In the genomic region with DNA sequence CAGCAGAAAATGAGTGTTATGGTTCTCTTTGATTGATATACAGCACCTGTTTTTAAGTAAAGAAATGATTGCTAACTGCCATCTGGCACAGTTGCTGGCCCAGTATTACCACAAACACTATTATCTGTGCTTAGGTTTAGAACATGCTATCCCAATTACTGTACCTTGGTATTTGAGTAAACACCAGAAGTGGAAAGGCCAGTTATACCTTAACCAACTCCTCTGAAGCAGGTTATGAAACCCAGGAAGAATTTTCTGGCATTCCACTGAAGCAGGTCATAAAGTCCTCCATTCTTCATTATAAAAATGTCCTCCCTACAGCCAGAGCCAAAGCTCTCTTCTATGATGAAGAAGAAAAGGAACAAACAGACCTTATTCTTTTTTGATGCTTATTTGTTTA, we compare ENCODE assay signal across 13 mouse cellular contexts.
"Had no signal": no experiment of that assay in that cellular context is flagged by ENCODE, and none has a peak within 500 bp of the region (broad histone marks: within the 10 kb centered on the region; RNA-seq: fewer than 3 reads in every experiment).

No protein-coding gene starts in this region.

- H3K9ac ChIP-seq: liver, embryonic 12.5 days; midbrain, embryonic 15.5 days; neural tube, embryonic 12.5 days had no signal

- H3K36me3 ChIP-seq: liver, embryonic 12.5 days; midbrain, embryonic 15.5 days; neural tube, embryonic 12.5 days had no signal

- H3K4me3 ChIP-seq: liver, embryonic 12.5 days; megakaryocyte, embryonic 14.5 days; midbrain, embryonic 15.5 days; neural tube, embryonic 12.5 days had no signal

- ATAC-seq: hindbrain, postnatal 0 days; liver, embryonic 12.5 days; midbrain, embryonic 15.5 days had no signal

- H3K27ac ChIP-seq: hindbrain, postnatal 0 days; liver, embryonic 12.5 days; macrophage; midbrain, embryonic 15.5 days; neural tube, embryonic 12.5 days; stomach, postnatal 0 days had no signal

- H3K27me3 ChIP-seq: liver, embryonic 12.5 days; megakaryocyte, embryonic 14.5 days; midbrain, embryonic 15.5 days; neural tube, embryonic 12.5 days had no signal

- DNase-seq: kidney, postnatal 10 days; kidney, postnatal 4 days; left cerebral cortex, postnatal 4 days; thymus, adult 18-20 months; thymus, postnatal 14 days had no signal

- H3K4me2 ChIP-seq: liver, embryonic 12.5 days; midbrain, embryonic 11.5 days; midbrain, embryonic 15.5 days; neural tube, embryonic 12.5 days had no signal

- H3K9me3 ChIP-seq: liver, embryonic 12.5 days; megakaryocyte, embryonic 14.5 days; midbrain, embryonic 15.5 days; neural tube, embryonic 12.5 days had no signal

- H3K4me1 ChIP-seq: liver, embryonic 12.5 days; megakaryocyte, embryonic 14.5 days; midbrain, embryonic 15.5 days; neural tube, embryonic 12.5 days had no signal
